Mouse (Mus musculus) heart, adult 2 months (tissue): ENCODE measurements at regions not wholly inside any gene's neighbourhood (a gene's known extent, or its start where the extent isn't known, plus 50 kb on each side); places are given as distances from the start of the nearest gene placed in this dataset.

Source experiments
- DNase-seq, 2 experiments: peaks; one replicate each; pipeline ENCODE4 v3.0.0; 2021
- H3K27ac ChIP-seq: fragments of 200-600 bp; 2 replicates; pipeline ENCODE4 v1.8.1; 2022
- H3K27me3 ChIP-seq: fragments of 200-500 bp; 2 replicates; pipeline ENCODE4 v1.6.1; 2012; ENCODE audit warnings: mild to moderate bottlenecking, low read length, inconsistent platforms, mixed read lengths; ENCODE audit not compliant: control insufficient read depth, insufficient read depth
- H3K36me3 ChIP-seq: fragments of 200-500 bp; 2 replicates; pipeline ENCODE4 v1.6.1; 2012; ENCODE audit warnings: low read length, inconsistent platforms; ENCODE audit not compliant: control insufficient read depth, insufficient read depth
- H3K4me1 ChIP-seq: fragments of 200-500 bp; 2 replicates; pipeline ENCODE4 v1.6.1; 2011; ENCODE audit warnings: low read length; ENCODE audit not compliant: control insufficient read depth, insufficient read depth
- H3K4me3 ChIP-seq: fragments of 200-600 bp; 2 replicates; pipeline ENCODE4 v1.8.1; 2022
- H3K79me2 ChIP-seq: fragments of 200-500 bp; replicated peaks from 2 replicates; pipeline ENCODE4 v1.6.1; 2012; ENCODE audit warnings: mild to moderate bottlenecking, inconsistent platforms, low read length, moderate library complexity, mixed read lengths; ENCODE audit not compliant: control insufficient read depth, insufficient read depth
- H3K9ac ChIP-seq: fragments of 200-500 bp; 2 replicates; pipeline ENCODE4 v1.6.1; 2012; ENCODE audit warnings: low read depth, mild to moderate bottlenecking, control low read depth, inconsistent platforms, low read length, mixed read lengths
- CTCF ChIP-seq: fragments of 200-600 bp; IDR thresholded peaks from 2 replicates; pipeline ENCODE4 v1.8.1; 2022; ENCODE audit warnings: antibody characterized with exemption, mild to moderate bottlenecking, moderate library complexity
- EP300 ChIP-seq: fragments of 200-500 bp; IDR thresholded peaks from 2 replicates; pipeline ENCODE4 v1.6.1; 2011; ENCODE audit warnings: low read depth, low read length, control low read depth; ENCODE audit not compliant: insufficient read depth
- POLR2A ChIP-seq: fragments of 200-500 bp; IDR thresholded peaks from 2 replicates; pipeline ENCODE4 v1.6.1; 2011; ENCODE audit warnings: mild to moderate bottlenecking, low read depth, low read length, control low read depth; ENCODE audit not compliant: insufficient read depth
- WGBS: fragments of 180-500 bp; shearing (Covaris S2); methylation state at CpG from one replicate; pipeline ENCODE4 v1.1.7; 2018; 5-methylcytosine and 5-hydroxymethylcytosine counted together
- intact Hi-C: fragments of 180-260 bp; cut with DNase I; formaldehyde crosslinking; loops from one replicate; pipeline ENCODE4 v1.15.1; 2025

GRCm38 (mm10) chr1:98268853-98269252 is 152.1 kb upstream of the Slco6d1 start:
- Histone ChIP-seq H3K27ac (no peak overlapping the region), H3K36me3 (no peaks in the 10 kb centered on the region), H3K4me1 (no peaks in the 10 kb centered on the region), H3K4me3 (no peak overlapping the region), H3K79me2 (no peaks in the 10 kb centered on the region), H3K9ac (no peak overlapping the region), H3K27me3 (no peaks in the 10 kb centered on the region)
- intact Hi-C loops: no loop called here
- DNase-seq: no peak
- no peak for TF ChIP-seq CTCF
- no peak for TF ChIP-seq EP300
- no peak for TF ChIP-seq POLR2A
- 80% methylated on average over 2 of the region's 2 CpGs for WGBS

DNA sequence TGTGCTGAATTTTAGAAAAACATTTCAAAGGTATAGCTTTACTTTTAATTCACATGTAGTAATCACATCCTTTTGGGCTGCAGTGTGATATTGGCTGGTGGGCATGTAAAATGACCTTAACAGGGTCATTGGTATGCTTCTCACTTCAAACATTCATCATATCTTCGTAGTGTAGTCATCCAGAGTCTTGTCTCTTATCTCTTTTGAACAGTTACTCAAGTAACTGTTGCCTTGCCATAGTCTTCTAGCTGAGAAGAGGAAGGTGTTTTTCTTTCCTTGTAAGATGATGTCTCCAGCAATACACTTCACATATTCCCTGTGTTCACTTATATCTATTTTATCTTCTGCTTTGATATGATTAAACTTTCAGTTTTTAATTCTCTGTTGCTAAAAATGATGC is 150.7 kb upstream of the Slco6d1 start:
- no peaks in the 10 kb centered on the region for H3K79me2 ChIP-seq

DNA sequence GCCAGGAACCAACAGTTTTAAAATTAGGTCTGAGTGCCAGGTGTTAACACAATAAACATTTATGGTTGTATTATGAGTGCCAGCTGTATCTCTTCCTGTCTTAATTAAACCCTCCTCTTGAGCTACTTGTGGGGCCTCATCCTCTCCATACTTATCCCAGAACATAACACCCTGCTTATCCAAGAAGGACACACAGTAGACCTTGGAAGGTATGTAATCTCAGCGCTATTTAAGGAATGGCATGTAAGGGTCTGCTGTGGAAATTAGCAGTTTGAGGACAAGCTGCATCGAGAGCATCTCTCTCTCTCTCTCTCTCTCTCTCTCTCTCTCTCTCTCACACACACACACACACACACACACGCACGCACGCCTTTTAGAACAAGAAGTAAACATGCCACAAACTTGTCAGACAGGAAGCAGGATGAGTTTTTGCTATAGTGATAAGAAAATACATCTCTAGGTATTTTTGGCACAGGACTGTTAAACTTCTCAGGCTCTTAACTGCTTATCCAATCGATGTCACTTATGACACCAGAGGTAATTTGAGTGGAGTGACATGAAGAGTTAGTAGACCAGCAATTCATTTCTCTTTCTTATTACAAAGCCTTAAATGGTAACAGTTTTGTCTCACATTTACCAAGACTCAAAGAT is 146.8 kb upstream of the Slco6d1 start:
- Histone ChIP-seq H3K9ac (no peak overlapping the region), H3K36me3 (no peaks in the 10 kb centered on the region), H3K4me3 (no peak overlapping the region), H3K27ac (peak overlapping the region; percentile 18; the same call in 1 of the 2 replicates), H3K27me3 (no peaks in the 10 kb centered on the region), H3K79me2 (no peaks in the 10 kb centered on the region), H3K4me1 (no peaks in the 10 kb centered on the region)
- intact Hi-C loops: loop anchor here (10.0 kb wide), 1 partner anchor 299 kb away; no protein-coding TSS in a partner anchor
- no peak for DNase-seq
- TF ChIP-seq EP300 (no peak), POLR2A (no peak), CTCF (no peak)
- 44% methylated on average over 6 of the region's 6 CpGs for WGBS

More for the DNA sequence above, 150.7 kb upstream of the Slco6d1 start:
- no peaks in the 10 kb centered on the region for H3K4me1 ChIP-seq
- WGBS: 44% methylated on average over 1 of the region's 1 CpGs
- H3K27ac ChIP-seq: no peak overlapping the region
- TF ChIP-seq POLR2A: no peak
- TF ChIP-seq CTCF: no peak
- no peak for TF ChIP-seq EP300
- intact Hi-C loops: loop anchor here (10.0 kb wide), 1 partner anchor 295 kb away; no protein-coding TSS in a partner anchor
- no peak overlapping the region for H3K4me3 ChIP-seq
- H3K9ac ChIP-seq: no peak overlapping the region
- H3K36me3 ChIP-seq: no peaks in the 10 kb centered on the region
- no peak for DNase-seq
- H3K27me3 ChIP-seq: no peaks in the 10 kb centered on the region

DNA sequence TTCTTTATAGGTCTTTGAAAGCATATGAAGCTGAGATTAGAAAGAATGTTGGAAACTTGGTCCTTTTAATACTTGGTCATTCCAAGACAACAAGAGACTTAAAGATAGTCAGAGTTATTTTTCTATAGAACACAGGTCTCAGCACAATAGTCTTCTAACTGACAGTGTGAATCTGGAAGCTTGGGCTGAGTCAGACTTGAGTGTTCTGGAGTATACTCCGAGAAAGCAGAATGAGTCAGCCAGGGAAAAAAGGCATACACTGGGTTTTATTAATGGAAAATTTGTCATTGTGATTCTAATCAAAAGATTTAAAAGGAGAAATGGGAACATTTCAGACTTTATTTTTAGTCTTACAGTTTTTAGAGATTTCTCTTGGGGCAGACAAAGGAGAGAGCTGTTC is 145.4 kb upstream of the Slco6d1 start:
- WGBS: 33% methylated on average over 1 of the region's 1 CpGs
- no peaks in the 10 kb centered on the region for H3K36me3 ChIP-seq
- no peak overlapping the region for H3K9ac ChIP-seq
- TF ChIP-seq CTCF: no peak
- TF ChIP-seq EP300: no peak
- TF ChIP-seq POLR2A: no peak
- intact Hi-C loops: loop anchor here (5.0 to 10.0 kb wide), 2 partner anchors 72 to 301 kb away; no protein-coding TSS in a partner anchor
- no peaks in the 10 kb centered on the region for H3K27me3 ChIP-seq
- H3K4me3 ChIP-seq: no peak overlapping the region
- H3K27ac ChIP-seq: no peak overlapping the region
- no peaks in the 10 kb centered on the region for H3K79me2 ChIP-seq
- H3K4me1 ChIP-seq: no peaks in the 10 kb centered on the region
- no peak for DNase-seq

GRCm38 (mm10) chr1:98279446-98280048 is 141.4 kb upstream of the Slco6d1 start:
- Histone ChIP-seq H3K4me1 (no peaks in the 10 kb centered on the region), H3K27ac (peak overlapping the region; percentile 49), H3K9ac (no peak overlapping the region), H3K27me3 (no peaks in the 10 kb centered on the region), H3K79me2 (no peaks in the 10 kb centered on the region), H3K4me3 (no peak overlapping the region), H3K36me3 (no peaks in the 10 kb centered on the region)
- no peak for TF ChIP-seq EP300
- TF ChIP-seq CTCF: 0 out of 2 replicates have a peak, but pooled peaks have one; percentile 14
- no peak for DNase-seq
- intact Hi-C loops: loop anchor here (5.0 to 10.0 kb wide), 2 partner anchors 68 to 305 kb away; no protein-coding TSS in a partner anchor
- 45% methylated on average over 2 of the region's 2 CpGs for WGBS

DNA sequence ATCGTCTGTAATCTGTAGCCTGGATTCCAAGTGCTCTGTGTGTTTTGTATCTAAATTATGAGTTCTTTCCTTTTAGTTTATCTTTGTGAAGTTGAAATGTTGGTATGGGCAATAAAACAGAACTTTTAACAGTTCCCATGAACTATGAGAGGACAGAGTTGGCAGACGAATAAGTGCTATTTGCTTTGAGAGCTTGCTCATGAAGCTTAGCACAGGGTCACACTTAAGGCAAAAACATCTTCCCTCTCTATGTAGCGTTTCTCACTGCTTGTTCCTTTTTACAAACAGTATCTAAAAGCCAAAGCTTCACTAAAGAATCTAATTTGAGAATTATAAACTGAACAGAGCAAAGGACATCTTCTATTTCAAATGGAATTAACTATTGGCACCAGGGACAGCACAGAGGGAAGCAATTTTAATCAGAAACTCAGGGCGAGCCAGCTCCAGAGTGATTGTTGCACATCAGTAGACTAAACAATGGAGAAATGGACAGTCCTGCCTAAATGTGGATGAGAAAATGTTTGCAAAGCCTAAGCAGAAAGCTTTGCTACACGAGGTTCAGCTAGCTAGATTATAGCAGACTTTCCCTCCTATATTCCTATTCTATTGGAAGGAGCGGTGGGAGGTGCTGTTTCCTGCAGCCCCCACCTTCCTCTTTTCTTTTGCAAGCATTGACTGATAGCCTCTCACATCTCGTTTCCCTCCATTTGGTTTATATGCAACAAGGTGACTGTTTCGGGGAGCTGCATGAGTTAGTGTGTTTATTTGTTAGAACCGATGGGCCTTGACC is 140.5 kb upstream of the Slco6d1 start:
- DNase-seq: no peak
- 55% methylated on average over 9 of the region's 9 CpGs for WGBS
- intact Hi-C loops: no loop called here
- no peaks in the 10 kb centered on the region for H3K79me2 ChIP-seq
- H3K4me3 ChIP-seq: no peak overlapping the region
- no peak overlapping the region for H3K9ac ChIP-seq
- TF ChIP-seq CTCF (no peak), POLR2A (no peak), EP300 (no peak)
- peak overlapping the region; percentile 49 for H3K27ac ChIP-seq
- no peaks in the 10 kb centered on the region for H3K36me3 ChIP-seq
- H3K4me1 ChIP-seq: no peaks in the 10 kb centered on the region
- no peaks in the 10 kb centered on the region for H3K27me3 ChIP-seq
